Mouse (Mus musculus): ENCODE measurements around the gene Slc16a9.

The Slc16a9 gene

GRCm38 (mm10) chr10:70244921-70245558 is at the start of gene Slc16a9:
Slc16a9 (plus strand) TSS chr10:70245100.
- peak; percentile 98 for DNase-seq

GRCm38 (mm10) chr10:70195279-70195678 is 49.6 kb upstream of the Slc16a9 start:
- peak; percentile 92 for DNase-seq

GRCm38 (mm10) chr10:70195786-70196185 is 49.1 kb upstream of the Slc16a9 start:
- no peak for DNase-seq

- DNase-seq: peak; percentile 98
These were observed 48.2 kb upstream of the Slc16a9 start for GRCm38 (mm10) chr10:70196666-70197065.

GRCm38 (mm10) chr10:70197601-70198000 is 47.3 kb upstream of the Slc16a9 start:
- DNase-seq: peak; percentile 93

GRCm38 (mm10) chr10:70198012-70198411 is 46.9 kb upstream of the Slc16a9 start:
- DNase-seq: no peak

- peak; percentile 74 for DNase-seq
These were observed 45.9 kb upstream of the Slc16a9 start for GRCm38 (mm10) chr10:70198951-70199463.

- DNase-seq: peak; percentile 85
These were observed 45.3 kb upstream of the Slc16a9 start for GRCm38 (mm10) chr10:70199466-70200210.

GRCm38 (mm10) chr10:70200889-70201500 is 43.9 kb upstream of the Slc16a9 start:
- DNase-seq: no peak

GRCm38 (mm10) chr10:70204505-70205399 is 40.1 kb upstream of the Slc16a9 start, which contains the start of gene Mrln:
Mrln (plus strand) TSS chr10:70204664.
- peak; percentile 90 for DNase-seq

GRCm38 (mm10) chr10:70211281-70211680 is 33.6 kb upstream of the Slc16a9 start:
- DNase-seq: peak; percentile 58

- peak; percentile 15 for DNase-seq
These were observed 23.9 kb upstream of the Slc16a9 start for GRCm38 (mm10) chr10:70220971-70221370.

GRCm38 (mm10) chr10:70222231-70222630 is 22.7 kb upstream of the Slc16a9 start:
- DNase-seq: peak; percentile 91

- peak; percentile 84 for DNase-seq
These were observed 20.3 kb upstream of the Slc16a9 start for GRCm38 (mm10) chr10:70224571-70224970.

GRCm38 (mm10) chr10:70225760-70226159 is 19.1 kb upstream of the Slc16a9 start:
- DNase-seq: peak; percentile 92

GRCm38 (mm10) chr10:70226608-70227007 is 18.3 kb upstream of the Slc16a9 start:
- DNase-seq: peak; percentile 85

GRCm38 (mm10) chr10:70230352-70230751 is 14.5 kb upstream of the Slc16a9 start:
- DNase-seq: peak; percentile 95

- peak; percentile 6 for DNase-seq
These were observed 7.0 kb upstream of the Slc16a9 start for GRCm38 (mm10) chr10:70237936-70238335.

GRCm38 (mm10) chr10:70242751-70243444 is 2.0 kb upstream of the Slc16a9 start:
- peak; percentile 94 for DNase-seq

GRCm38 (mm10) chr10:70245559-70245945 is 652 bp downstream of the Slc16a9 start:
- no peak for DNase-seq

- peak; percentile 74 for DNase-seq
These were observed 1.2 kb downstream of the Slc16a9 start for GRCm38 (mm10) chr10:70246076-70246475.

GRCm38 (mm10) chr10:70250354-70250753 is 5.5 kb downstream of the Slc16a9 start:
- peak; percentile 82 for DNase-seq

Measured in heart, adult 11 months (tissue).